Mouse (Mus musculus) ES-Bruce4 (cell line): ENCODE data around the gene Larp4. TPM values are rescaled to one million over a fixed set of nuclear protein-coding genes. Genes with fewer than 3 reads are reported as not detected.

Experiments
- H3K27ac ChIP-seq: 2 replicates; pipeline ENCODE4 v1.5.1; 2012; ENCODE audit warnings: low read length, inconsistent platforms; ENCODE audit not compliant: insufficient read depth
- H3K27me3 ChIP-seq: 2 replicates; pipeline ENCODE4 v1.6.1; 2012; ENCODE audit warnings: mild to moderate bottlenecking, low read length, inconsistent platforms; ENCODE audit not compliant: control insufficient read depth, poor library complexity, insufficient read depth, severe bottlenecking
- H3K36me3 ChIP-seq: 2 replicates; pipeline ENCODE4 v1.6.1; 2012; ENCODE audit warnings: inconsistent platforms, mild to moderate bottlenecking, low read length, moderate library complexity; ENCODE audit not compliant: control insufficient read depth, poor library complexity, insufficient read depth, severe bottlenecking
- H3K4me1 ChIP-seq: one replicate; pipeline ENCODE4 v1.8.1; 2011; ENCODE audit warnings: low read length; ENCODE audit not compliant: control insufficient read depth, insufficient read depth
- H3K4me3 ChIP-seq: 2 replicates; pipeline ENCODE4 v1.5.1; 2011; ENCODE audit warnings: low read depth, mild to moderate bottlenecking, low read length
- H3K9ac ChIP-seq: 2 replicates; pipeline ENCODE4 v1.6.1; 2012; ENCODE audit warnings: low read depth, mild to moderate bottlenecking, inconsistent platforms; ENCODE audit not compliant: poor library complexity, severe bottlenecking
- H3K9me3 ChIP-seq: replicated peaks from 2 replicates; pipeline ENCODE4 v1.6.1; 2012; ENCODE audit warnings: mild to moderate bottlenecking, low read length, inconsistent platforms; ENCODE audit not compliant: control insufficient read depth, poor library complexity, insufficient read depth, severe bottlenecking
- CTCF ChIP-seq: IDR thresholded peaks from one replicate; pipeline ENCODE4 v1.8.1; 2011; ENCODE audit warnings: low read depth, low read length
- EP300 ChIP-seq: IDR thresholded peaks from 2 replicates; pipeline ENCODE4 v1.6.1; 2011; ENCODE audit warnings: low read depth, low read length; ENCODE audit not compliant: insufficient read depth
- POLR2A ChIP-seq: IDR thresholded peaks from one replicate; pipeline ENCODE4 v1.8.1; 2011; ENCODE audit warnings: low read length; ENCODE audit not compliant: insufficient read depth
- polyA plus RNA-seq: library from polyadenylated mRNA; stranded (reverse); fragments of >200 nt; gene quantifications from 2 replicates; pipeline ENCODE4 v1.2.4, GENCODE M21; 2011; ENCODE audit warnings: low read depth; ENCODE audit not compliant: missing spikeins, insufficient read depth, insufficient read length

Gene Larp4
- polyA plus RNA-seq, 1 experiment = 144 TPM

DNA sequence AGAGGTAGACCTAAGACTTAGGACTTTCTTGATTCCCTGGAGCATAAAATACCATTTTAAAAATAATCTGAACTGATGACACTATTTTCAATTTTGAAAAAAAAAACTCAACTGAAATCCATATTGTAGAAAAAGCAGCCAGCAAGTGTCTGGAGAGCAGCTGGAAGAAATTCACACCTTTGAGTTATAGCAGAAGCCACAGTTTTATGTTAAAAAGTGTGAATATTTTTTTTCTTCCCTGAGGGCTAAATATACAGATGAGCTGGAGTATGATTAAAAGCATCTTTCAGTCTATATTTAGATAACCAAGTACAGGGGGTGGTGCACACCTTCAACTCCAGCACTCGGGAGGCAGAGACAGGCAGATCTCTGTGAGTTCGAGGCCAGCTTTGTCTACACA lies 60.0 kb downstream of the Larp4 start:
- Histone ChIP-seq H3K36me3 (no peaks in the 10 kb centered on the region), H3K9ac (no peak overlapping the region), H3K27ac (no peak overlapping the region), H3K27me3 (no peaks in the 10 kb centered on the region), H3K9me3 (peaks cover 3% of the 10 kb centered on the region; the same call in 1 of the 2 replicates), H3K4me1 (peaks cover 2% of the 10 kb centered on the region), H3K4me3 (no peak overlapping the region)
- no peak for TF ChIP-seq CTCF
- no peak for TF ChIP-seq EP300
- TF ChIP-seq POLR2A = no peak

GRCm38 (mm10) chr15:100032546-100032945 lies 62.7 kb downstream of the Larp4 start:
- Histone ChIP-seq H3K27me3 (no peaks in the 10 kb centered on the region), H3K4me3 (no peak overlapping the region), H3K9me3 (peaks cover 3% of the 10 kb centered on the region; the same call in 1 of the 2 replicates), H3K27ac (no peak overlapping the region), H3K36me3 (no peaks in the 10 kb centered on the region), H3K9ac (no peak overlapping the region), H3K4me1 (peaks cover 2% of the 10 kb centered on the region)
- no peak for TF ChIP-seq CTCF
- no peak for TF ChIP-seq EP300
- no peak for TF ChIP-seq POLR2A

DNA sequence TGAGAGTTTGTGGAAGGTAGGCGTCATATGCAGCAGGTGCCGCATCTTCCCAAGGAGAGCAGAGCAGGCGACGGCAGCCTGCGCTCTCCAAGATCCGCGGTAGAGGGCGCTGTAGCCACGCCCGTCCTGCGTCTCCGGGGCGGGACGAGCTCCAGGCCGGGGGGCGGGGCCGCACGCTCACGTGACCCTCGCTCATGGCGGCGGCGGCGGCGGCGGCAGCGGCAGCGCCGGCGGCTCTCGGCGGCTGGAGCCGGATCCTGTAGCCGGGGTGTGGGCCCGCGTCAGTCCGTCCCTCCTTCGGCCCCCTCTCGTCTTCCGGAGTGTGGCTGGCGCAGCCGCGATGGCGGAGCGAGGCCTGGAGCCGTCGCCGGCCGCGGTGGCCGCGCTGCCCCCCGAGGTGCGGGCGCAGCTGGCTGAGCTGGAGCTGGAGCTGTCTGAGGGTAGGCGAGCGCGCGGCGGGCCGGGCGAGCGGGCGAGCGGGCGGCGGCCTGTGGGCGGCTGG lies 68.7 kb downstream of the Larp4 start, which contains the start of gene Dip2b:
TSS of gene Dip2b (plus strand) at position 195 of the 502 bp plus-strand sequence.
- Histone ChIP-seq H3K27me3 (no peaks in the 10 kb centered on the region), H3K4me1 (peaks cover 6% of the 10 kb centered on the region), H3K9me3 (no peaks in the 10 kb centered on the region), H3K27ac (no peak within 1 kb of the TSS), H3K36me3 (no peaks in the 10 kb centered on the region), H3K4me3 (peak within 1 kb of the TSS; percentile 85), H3K9ac (peak within 1 kb of the TSS; percentile 84)
- TF ChIP-seq POLR2A = no peak
- peak; percentile 36; the same call in 1 of the 2 replicates for TF ChIP-seq EP300
- peak; percentile 96 for TF ChIP-seq CTCF

DNA sequence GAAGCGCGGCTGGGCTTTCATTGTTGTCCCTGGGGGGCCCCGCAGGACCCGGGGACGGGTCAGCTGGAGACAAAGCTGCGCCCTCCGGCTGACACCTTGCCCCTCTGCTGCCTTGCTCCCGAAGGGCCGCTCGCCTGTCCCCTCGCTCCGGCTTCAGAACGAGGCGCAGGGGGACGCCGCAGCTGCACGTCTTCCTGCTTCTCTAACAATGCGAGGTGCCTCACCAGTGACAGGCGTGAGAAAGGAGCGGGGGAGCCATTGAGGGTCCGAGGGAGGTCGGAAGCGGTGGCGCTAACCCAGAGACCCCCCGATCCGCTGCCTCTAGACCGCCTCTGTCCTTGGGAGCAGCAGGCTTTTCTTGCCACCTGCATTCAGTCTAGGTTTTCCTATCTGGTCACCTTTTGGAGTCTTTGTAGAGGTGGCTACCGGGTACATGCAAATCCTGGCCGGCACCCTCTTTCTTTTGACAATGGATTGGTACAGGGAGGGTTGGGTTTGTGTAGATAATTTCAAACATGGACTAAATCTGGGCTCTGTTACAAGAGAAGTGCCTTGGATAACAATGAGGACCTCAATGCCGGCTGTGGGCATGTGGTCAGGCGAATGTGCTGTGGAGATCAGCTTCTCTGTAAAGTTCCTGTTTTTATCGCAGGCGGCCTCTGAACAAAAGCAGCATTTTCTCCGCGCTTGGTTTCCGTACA lies 69.3 kb downstream of the Larp4 start:
- peak overlapping the region; percentile 85 for H3K4me3 ChIP-seq
- TF ChIP-seq CTCF (no peak), POLR2A (no peak), EP300 (no peak)

DNA sequence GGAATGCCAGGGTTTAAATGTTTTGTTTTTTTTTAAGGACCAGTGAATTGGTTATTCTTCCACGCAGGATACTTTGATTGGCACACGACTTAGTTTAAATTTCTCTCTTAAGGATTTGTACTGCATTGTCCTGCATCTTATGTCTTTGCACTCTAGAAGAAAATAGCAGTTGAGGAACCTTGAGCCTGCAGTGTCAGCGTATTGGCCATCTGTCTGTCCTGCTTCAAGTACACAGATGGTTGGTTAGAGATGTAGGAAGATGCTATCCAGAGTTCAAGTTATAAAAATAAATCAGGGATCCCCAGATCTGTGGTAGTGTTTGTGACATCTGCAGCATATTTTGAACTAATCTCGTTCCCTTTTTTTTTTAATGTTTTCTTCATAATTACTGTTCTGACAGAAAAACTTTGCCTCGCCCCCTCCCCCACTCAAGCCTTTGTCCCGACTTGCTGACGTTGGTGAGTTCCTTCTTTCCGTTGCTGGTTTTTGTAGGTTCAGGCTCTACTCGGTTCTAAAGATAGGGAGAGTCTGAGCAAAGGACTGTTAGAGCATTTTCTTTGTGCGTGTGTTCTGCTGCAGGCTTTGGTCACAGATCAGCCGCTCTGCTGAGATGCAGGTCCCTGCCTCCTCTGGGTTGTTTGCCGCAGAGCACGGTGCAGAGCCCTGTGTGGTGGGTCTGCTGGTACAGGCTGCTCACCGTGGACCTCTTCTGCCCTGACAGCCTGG lies 70.8 kb downstream of the Larp4 start:
- Histone ChIP-seq H3K4me3 (no peak overlapping the region), H3K27me3 (no peaks in the 10 kb centered on the region), H3K9ac (no peak overlapping the region), H3K27ac (no peak overlapping the region), H3K9me3 (no peaks in the 10 kb centered on the region), H3K36me3 (no peaks in the 10 kb centered on the region), H3K4me1 (peaks cover 4% of the 10 kb centered on the region)
- no peak for TF ChIP-seq CTCF
- TF ChIP-seq EP300 = no peak
- no peak for TF ChIP-seq POLR2A

More for the DNA sequence above, 69.3 kb downstream of the Larp4 start:
- Histone ChIP-seq H3K36me3 (no peaks in the 10 kb centered on the region), H3K4me1 (peaks cover 6% of the 10 kb centered on the region), H3K27ac (no peak overlapping the region), H3K9me3 (no peaks in the 10 kb centered on the region), H3K27me3 (no peaks in the 10 kb centered on the region), H3K9ac (peak overlapping the region; percentile 84)

DNA sequence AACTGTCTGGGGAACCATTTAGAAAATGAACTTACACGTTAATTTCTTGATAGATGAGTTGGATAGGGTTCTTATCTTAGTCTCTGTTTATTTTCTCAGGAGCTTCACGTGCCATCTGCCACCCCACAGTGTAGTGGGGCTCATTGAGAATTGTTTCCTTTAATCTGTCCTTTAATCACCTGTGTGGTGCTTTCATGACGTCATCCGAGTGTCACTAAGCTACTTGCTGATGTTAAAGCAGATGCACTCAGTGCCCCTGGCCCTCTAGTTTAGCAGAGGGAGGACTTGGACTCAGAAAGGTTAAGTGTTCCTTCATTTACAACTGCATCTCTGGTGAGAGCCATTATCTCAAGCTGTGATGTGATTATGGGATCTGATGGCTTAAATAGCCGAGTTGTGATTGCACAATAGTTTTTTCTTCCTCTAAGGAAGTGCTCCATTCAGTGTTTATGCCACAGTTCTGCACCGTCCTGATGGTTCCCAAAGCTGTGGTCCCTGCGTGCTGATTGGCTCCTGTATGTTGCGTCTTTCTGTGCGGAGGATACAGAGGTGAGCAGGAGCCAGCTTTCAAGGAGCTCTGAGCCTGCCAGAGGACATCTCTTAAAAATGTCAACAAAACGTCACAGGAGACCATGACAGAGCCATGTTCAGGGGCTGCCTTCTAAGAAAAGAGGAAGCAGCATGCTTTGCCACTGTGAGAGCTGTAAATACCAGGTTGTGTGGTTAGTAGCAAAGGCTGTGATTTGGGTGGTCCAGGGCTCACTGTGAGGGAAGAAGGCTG lies 71.6 kb downstream of the Larp4 start:
- H3K36me3 ChIP-seq = no peaks in the 10 kb centered on the region
- H3K4me1 ChIP-seq = peaks cover 4% of the 10 kb centered on the region
- H3K9ac ChIP-seq = no peak overlapping the region
- TF ChIP-seq CTCF (no peak), EP300 (no peak), POLR2A (no peak)
- H3K4me3 ChIP-seq = 0 out of 2 replicates have a peak overlapping the region, but pooled peaks have one; percentile 3
- H3K9me3 ChIP-seq = no peaks in the 10 kb centered on the region
- H3K27me3 ChIP-seq = no peaks in the 10 kb centered on the region
- H3K27ac ChIP-seq = no peak overlapping the region
